Mouse (Mus musculus): ENCODE data around the gene Clybl.

Gene Clybl

DNA sequence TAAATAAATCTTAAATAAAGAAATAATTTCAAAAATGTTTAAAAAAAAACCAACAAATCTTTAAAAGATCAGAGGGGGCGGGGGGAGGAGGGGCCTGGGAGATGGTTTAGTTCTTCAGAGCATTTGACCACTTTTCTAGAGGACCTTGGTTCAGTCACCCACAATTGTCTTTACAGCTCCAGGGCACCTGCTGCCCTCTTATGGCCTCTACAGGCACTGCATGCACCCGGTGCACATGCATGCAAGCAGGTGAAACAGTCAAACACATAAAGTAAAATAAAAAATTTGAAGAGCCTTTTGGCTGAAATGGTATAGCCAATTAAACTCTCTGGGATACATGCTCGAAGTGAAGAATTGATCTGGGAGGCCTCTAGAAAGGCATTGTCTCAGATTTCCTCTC, 67.6 kb downstream of the Clybl start:
- no peak for DNase-seq (ENCODE audit: low spot score)

DNA sequence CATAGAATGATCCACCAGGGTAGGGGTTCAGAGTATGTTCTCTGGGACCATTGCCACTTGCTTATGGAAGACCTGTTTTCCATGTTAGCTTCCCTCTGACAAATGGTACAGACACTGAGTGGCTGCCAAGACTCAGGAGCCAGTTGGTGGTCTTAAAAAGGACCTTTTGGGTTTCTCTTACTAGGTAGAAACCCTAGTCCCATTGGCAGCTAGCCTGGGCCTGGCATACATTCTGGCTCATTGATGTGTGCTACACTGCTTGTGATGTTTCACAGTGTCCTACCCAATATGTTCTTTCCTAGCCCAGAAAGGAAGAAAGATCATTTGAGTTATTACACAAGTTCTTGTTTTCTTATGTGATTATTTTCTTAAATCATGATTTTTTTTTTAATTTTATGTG, 69.8 kb downstream of the Clybl start:
- DNase-seq (ENCODE audit: low spot score) = no peak

DNA sequence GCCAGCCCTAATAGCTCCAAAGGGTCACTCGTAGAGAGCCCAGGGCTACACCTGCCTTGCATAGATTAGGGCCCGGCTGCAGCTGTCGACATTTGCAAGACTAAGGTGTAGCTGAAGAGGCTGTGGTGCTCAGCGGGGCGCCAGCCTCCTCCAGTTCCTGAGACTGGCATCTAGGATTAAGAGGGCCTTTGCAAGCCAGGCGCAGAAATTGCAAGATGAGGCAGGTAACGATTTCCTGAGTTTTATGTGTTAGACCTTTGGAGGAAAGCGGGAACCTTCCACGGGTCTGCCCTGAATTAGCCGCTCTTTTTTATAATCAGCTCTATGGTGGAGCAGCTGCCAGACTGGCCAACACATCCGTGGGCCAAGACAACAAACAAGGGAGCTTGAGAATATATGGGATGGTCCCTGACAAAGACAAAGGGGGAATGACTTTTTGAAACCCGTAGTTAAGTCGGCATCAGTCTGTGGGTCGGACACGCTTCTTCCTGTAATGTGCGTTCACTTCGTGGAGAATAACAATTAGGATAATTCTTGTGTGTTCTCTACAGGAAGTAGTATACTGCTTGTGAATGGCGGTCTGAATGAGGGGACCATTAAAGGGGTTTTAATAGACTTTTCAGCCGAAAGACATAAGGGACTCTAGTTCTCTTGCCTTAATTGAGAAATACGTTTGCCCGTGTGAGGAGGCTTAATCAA, 74.2 kb downstream of the Clybl start:
- DNase-seq (ENCODE audit: low spot score) = no peak

DNA sequence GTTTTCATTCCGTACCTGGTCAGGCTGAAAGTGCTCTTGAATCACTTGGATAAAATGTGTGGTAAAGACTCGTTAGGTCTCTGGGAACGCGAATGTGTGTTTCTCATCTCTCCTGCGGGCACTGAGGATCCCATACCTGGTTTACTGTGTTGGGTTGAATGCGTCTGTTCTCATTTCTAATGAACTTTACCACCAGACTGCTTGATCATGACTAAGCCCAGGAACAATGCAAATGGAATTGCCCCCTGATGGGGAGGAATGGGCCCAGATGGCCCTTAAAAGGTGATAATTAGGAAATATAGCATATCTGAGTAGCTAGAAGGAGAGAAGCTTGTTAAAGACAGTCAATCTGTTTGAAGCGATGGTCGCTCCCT, 74.7 kb downstream of the Clybl start:
- DNase-seq (ENCODE audit: low spot score) = no peak

DNA sequence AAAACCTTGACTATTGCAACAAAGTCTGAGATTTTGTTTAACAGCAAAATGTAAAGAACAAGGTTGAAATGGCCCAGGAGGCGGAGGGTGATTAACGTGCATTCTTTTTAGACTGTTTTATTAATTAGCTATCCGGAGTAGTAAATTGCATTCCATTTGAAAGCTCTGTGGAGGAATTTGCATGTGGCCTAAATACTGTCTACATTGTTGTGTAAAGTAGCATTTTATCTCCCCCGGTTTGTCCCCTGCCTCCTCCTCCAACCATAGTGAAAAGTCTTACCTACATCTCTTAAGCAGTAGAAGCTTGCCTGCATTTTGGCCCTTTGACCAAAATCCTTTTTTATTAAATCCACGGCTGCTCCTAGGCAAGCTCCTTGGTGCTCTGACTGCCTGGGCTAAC, 76.8 kb downstream of the Clybl start:
- no peak for DNase-seq (ENCODE audit: low spot score)

DNA sequence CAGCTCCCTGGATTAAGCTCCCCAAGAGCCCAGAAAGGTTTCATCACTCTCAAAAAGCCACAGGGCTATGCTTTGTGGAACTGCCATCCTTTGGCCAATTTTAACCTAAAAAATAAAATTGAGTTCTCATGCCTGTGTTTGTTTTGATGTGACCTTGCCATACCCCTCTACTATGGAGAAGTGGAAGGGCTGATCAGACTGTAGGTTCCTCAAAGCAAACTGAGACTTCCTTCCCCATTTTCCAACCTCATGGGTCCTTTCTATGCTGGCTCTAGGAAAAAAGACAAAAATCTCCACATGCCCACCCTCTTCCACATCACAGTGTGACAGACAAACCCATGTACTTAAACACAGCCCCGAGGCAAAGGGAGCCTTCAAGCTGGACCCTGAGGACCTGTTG, 79.7 kb downstream of the Clybl start:
- no peak for DNase-seq (ENCODE audit: low spot score)

DNA sequence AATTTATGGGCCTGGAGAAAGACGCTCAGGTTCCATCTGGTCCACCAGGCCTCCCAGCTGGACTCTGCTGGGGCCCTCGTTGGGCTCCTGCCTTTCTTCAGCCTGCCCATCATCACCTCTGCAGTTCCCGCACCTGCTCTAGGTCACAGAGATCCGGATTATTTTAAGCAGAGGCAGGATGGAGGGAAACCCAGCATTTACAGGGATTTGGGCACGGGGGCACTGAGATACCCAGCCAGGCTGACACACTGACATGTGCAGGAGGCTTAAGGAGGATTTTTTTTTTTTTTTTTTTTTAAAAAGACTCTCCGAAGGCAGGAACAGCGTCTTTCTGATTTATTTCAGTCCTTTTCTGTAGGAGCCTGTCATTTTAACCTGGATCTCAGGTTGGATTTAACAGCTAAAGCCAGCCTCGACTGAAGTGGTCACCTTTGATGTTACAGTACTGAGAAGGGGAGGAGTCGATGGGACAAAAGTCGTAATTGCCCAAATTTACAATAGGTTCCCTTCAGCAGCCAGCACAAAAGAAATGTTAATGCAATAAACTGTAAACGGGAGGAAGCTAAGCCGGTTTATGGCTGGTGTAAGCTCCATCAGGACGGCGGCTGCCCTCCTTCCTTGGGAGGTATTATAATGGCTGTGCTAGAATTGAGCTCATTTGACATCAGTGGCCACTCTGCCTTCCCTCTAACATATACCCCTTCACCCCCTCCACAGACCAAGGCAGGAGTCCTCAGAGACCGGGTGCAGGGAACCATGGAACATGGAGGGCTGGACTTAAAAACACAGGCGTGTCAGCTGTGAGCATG, 81.6 kb downstream of the Clybl start:
- DNase-seq (ENCODE audit: low spot score) = no peak

DNA sequence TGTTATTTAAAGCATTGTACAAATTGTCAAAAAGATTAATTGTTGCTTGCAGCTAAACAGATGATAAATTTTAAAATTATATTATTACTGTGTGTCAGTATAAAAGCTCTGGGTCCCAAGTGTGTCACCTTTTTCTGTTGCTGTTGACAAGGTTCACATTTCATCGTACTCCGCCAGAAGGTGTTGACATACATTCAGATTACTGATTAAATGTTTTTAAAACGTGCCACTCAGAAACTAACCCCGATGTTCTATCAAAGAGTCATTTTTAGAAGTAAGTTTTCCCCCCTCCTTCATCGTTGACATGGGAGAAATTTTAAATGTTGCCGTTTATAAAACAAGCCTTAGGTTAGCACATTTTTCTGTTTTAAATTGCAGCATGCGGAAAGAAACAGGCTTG, 83.7 kb downstream of the Clybl start:
- no peak for DNase-seq (ENCODE audit: low spot score)

DNA sequence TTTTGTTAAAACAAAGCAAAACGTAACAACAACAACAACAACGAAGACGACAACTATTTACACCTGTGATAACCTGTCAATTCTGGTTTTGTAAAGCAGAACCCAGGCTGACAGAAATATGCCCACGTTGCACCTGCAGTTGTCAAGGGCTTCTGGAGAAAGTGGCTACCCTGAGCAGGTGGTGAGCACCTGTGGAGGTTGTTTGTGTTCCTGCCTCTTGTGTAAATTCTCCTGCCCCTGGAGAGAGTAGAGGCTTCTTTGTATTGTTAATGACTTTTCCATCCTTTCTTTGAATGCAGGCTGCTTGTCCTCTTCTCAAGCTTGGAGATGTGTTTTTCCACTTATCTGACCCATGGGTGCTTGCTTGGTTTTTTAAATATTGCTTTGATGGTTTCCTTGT, 86.1 kb downstream of the Clybl start:
- DNase-seq (ENCODE audit: low spot score) = no peak

DNA sequence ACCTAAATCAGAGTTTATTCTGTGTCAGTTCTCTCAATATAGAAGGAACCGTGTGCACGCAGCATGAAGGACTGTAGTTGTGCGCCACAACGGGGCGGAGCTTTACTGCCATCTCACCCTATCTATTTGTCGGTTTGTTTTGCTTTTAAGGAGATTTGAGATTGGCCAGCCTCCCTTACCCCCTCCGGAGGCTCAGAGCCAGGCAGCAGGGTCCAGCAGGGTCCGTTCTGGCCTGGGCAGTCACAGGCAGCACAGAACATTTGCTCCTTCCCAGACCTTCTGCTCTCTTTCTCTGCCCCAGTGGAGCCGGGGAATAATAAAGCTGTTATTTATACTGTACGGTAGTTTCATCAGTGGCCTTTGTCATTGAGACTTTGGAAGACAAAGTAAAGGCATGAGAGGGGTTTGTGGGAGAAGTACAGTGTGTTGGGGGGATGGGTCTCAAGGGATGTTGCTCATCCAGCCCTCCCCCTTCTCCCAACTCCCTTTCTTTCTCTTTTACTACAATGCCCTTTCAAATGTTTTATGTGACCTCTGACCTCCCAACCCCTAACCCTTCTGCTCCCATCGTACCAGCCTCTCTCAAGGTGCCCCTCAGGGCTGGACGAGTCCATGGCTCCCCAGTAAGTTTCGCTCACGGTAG, 89.7 kb downstream of the Clybl start:
- no peak for DNase-seq (ENCODE audit: low spot score)

DNA sequence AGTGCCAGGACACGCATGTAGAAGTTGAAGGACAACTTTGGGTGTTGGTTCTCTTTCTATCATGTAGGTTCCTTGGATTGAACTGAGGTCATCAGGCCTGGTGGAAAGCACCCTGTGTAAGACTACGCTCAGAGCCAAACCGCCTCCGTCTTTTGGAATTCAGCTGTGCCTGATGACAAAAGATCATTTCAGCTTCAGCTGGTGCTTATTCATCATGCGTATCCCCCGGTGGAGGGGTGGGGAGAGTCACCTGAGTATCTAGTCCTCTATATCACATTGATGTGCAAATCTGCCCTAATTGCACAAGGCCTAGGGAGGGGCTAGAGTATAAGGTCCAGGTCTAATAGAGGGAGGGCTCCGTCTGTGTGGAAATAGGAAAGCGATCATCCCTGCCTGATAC, 95.6 kb downstream of the Clybl start:
- no peak for DNase-seq (ENCODE audit: low spot score)

DNA sequence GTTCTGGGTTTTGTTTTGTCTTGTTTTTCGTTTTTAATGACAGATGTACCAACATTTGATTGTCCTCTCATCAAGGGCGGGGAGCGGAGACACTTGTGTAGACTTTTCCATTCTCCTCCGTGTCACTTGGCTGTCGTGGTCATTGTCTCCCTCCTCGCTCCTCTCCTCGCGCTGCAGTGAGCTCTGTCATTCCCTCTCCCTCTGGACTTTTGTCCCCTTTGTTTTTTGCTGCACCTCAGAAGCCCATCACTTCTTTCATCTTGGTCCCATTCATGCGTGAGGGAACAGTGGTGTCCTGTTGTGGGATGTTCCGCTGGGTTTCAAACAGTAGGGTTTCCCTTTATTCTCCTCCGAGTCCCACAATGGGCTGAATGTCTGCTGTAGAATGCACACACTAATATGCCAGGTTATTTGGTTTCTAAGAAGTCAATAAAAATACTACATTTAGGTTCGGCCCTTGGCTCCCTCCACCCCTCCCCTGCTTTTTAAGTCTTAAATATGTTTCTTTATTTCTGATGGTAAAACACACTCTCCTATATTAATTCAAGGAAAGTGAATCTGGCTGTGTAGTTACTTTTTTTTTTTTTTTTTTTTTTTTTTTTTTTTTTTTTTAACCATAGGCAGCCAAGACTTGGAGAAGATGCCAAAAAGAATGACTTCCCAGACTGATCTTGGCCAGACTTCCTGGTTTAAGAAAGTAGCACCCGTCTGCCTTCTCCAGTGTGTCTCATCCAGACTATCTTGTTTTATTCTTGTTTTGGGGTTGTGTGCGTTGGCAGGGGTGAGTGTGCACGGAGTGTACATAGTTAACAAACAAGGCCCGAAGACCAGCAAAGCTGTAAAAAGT, 98.2 kb downstream of the Clybl start:
- no peak for DNase-seq (ENCODE audit: low spot score)

DNA sequence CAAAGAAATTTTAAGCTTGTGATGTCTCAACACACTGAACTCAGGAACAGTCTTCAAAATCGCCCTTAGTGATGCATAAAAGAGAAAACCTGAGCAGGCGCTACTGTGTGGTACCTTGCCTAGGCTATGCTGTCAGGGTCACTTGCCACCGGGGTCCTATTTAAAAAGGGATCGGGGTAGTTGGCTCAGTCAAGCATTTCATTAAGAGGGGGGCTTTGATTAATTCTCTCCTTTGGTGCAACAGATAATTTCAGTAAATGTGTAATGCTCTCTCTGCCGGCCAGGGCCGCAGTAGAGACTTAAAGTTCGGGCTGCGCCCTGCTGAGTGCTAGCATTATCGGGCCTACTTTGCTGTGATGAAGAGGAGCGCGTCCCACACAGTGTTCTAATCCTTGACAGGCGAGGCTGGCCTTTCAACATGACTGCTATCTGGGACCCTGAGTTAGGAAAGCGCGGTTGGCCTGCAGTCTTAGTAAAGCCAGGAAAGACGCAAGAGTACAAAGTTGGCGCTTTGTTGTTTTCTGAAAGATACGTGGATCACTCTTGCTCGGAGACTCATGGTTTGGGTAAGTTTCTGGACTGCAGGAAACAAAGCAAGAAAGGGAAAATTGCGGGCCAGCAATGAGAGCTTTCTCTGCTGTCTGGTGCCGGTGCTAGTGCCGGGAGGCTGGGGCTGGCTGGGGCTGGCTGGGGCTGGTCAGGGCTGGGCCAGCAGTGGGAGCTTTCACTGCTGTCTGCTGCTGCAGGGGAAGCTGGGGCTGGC, 99.0 kb downstream of the Clybl start:
- DNase-seq (ENCODE audit: low spot score) = no peak

DNA sequence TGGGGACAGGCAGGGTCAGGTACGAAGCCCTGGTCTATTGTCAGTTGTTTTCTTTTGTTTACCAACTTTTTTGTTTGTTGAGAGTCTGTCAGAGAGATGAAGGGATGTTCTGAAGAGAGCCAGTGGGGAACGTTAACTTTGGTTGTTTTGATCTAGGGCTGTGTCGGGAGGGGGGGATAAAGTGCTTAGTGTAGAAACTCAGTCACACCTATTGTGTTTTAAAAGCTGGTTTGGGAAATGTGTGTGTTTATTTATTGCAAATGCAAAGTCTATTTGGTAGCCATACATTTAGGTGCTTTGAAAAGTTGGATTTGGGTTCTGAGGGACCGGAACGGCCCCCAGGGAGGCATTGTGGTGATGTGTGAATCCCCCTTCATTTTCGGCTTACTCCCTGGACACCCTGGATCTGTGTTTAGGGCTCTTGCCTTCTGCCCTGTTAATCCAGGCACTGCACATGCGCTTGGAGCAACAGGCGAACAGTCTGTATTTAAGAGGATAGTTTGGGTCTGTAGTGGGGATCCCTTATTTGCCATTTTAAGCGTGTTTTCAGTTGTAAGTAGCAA, 99.6 kb downstream of the Clybl start:
- no peak for DNase-seq (ENCODE audit: low spot score)

DNA sequence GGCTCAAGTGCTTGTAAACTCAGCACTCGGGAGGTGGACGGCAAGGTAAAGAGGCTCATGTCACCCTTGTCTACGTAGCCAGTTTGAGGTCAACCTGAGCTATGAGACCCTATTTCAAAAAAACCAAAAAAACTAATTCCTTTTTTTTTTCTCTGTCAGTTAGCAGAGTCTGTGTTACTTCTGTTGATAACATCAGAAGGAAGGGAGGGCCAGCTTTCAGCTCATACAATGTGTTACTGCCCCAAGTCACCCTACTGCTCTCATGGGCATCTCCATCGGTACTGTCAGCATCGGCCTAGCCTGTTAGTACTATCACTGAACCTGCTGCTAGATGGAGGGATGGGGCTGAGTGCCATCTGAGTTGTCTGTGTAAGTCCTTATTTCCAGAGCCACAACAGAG, 102.5 kb downstream of the Clybl start:
- DNase-seq (ENCODE audit: low spot score) = no peak

DNA sequence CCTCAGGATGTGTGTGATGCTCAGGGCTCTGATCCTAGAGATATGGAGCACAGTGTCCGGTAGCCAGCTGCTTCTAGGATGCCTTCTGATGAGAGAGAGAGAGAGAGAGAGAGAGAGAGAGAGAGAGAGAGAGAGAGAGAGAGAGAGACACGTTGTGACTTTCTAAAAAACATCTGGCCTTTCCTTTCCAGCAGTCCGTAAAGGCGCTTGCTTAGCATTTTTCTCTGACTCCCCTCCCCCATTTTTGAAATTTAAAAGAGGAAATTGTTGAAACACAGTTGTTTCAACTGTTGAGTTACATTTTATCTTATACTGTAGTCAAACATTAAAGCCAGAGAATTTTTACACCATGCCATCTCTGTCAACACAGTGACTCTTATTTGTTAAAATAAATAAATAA, 114.9 kb downstream of the Clybl start:
- no peak for DNase-seq (ENCODE audit: low spot score)

DNA sequence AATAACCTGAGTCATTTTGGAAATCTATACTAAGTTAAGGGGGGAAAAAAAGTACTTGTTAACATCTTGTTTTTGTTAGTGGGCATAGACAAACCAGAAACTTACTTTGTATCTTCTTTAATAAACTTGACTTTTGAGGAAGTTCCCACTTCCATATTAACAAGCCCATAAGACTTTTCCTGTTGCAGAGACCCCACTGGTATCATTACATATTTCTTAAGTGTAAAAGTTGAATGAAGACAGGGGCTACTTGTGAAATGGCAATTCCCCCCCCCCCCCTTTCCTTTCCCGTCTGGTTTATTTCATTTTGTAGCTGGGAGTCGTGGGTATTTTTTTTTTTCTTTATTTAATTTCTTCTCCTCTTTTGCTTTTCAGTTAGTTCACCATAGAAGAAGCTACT, 115.4 kb downstream of the Clybl start:
- no peak for DNase-seq (ENCODE audit: low spot score)

DNA sequence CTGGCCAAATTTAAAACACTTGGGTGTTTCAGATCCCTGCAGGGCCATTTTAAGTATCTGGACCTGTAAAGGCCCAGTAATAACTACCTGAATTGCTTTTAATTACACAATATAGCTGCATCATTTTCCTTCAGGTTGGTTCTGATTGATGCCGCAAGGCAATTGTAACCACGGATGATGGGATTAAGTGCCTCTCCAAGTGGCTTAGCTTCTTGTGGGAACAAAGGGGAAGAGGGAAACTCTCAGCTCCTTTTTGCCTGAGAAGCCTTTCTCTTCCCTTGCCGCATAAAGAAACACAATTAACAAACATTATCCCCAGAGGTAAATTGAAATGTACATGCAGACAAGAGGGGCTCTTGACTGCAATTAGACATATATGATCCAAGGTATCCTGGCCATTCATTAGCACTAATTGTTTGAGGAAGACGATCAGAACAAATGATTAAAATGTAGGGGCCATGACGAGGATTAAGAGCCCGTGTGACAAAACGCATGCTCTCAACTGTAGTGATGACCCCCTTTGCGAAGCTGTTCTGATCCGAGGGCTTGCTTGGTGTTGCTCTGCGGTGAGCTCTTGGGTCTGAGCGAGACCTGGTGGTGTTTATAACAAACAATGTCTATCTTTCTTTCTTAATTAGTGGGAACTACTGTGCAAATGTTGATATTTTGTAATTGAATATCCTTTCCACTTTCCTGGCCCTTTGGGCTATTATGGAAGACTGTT, 116.0 kb downstream of the Clybl start:
- no peak for DNase-seq (ENCODE audit: low spot score)

DNA sequence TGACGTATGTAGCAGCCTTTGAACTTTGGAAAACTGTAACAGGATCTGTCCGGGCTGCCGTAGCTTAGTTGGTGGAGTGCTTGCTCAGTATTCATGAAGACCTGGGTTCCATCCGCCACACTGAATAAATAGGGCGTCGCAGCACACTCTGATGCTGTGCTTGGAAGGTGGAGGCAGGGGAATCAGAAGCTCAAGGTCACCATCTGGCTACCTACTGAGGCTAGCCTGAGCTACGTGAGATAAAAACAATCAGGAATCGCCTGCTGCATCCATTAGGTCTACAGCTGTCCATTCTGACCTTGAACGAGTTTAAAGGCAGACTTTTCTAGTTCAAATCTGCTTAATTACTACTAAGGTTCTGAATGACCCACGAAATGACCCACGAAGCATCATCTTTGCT, 118.8 kb downstream of the Clybl start:
- DNase-seq (ENCODE audit: low spot score) = no peak

DNA sequence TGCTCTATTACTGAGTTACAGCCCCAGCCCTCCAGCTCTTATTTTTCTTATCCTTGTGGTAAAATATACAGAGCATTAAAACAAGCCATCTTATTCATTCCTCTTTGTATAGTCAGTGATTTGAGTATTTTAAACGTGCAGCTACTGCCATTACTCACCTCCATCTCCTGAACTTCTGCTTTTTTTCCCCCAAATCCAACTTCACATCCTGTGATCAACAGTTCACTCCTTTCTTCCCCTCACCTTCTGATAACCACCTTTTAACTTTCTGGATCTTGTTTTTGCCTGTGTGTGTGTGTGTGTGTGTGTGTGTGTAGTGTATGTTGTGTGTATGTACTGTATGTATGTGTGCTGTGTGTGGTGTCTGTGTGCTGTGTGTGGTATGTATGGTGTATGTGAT, 122.3 kb downstream of the Clybl start:
- DNase-seq (ENCODE audit: low spot score) = no peak

DNA sequence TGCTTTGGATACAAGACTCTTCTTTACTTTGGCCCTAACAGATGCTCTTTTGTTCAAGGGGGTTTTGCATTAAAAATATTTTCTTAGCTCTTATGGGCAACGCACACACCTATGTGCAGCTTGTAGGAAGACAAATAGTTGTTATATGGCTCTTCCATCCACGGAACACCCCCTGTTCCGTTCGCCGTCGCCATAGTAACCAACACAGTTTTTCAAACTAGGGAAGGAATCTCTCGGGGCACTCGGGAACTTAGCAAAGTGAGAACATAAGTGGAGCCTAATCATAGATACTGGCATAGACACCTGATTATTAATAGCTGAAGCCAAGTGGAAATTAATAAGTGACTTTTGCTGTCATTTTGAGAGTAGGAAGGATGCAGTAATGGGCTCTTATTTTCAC, 123.6 kb downstream of the Clybl start:
- no peak for DNase-seq (ENCODE audit: low spot score)

All from lung, postnatal 25 days (tissue).